Mouse (Mus musculus) stomach, postnatal 0 days (tissue): ENCODE data around the gene Senp1.

ENCODE experiments used
- CTCF ChIP-seq: IDR thresholded peaks from 2 replicates; pipeline ENCODE4 v1.5.1; 2016; ENCODE audit warnings: antibody characterized with exemption, low read depth, mild to moderate bottlenecking, moderate library complexity
- EP300 ChIP-seq: optimal IDR thresholded peaks from 2 replicates; pipeline ENCODE3; 2016; ENCODE audit warnings: antibody characterized with exemption

GRCm38 (mm10) chr15:98002113-98002990 is 91.2 kb downstream of the Senp1 start:
- TF ChIP-seq CTCF, result no peak
- TF ChIP-seq EP300, result no peak
